Mouse (Mus musculus): ENCODE data around the gene Vmp1.

Gene Vmp1

GRCm38 (mm10) chr11:86603719-86604118 lies 79.9 kb downstream of the Vmp1 start:
- in situ Hi-C loops (cut with MboI, MseI): no loop called here

GRCm38 (mm10) chr11:86602116-86602515 lies 81.5 kb downstream of the Vmp1 start:
- in situ Hi-C loops (cut with MboI, MseI): no loop called here

- in situ Hi-C loops (cut with MboI, MseI): no loop called here
Observed at GRCm38 (mm10) chr11:86600209-86600557, 83.5 kb downstream of the Vmp1 start.

GRCm38 (mm10) chr11:86599378-86600208 lies 84.0 kb downstream of the Vmp1 start:
- in situ Hi-C loops (cut with MboI, MseI): loop anchor here (10.0 to 25.0 kb wide), 2 partner anchors 1138 to 1735 kb away; partner anchors contain the start of gene Supt4a

- in situ Hi-C loops (cut with MboI, MseI): loop anchor here (10.0 to 25.0 kb wide), 2 partner anchors 1139 to 1734 kb away; partner anchors contain the start of gene Supt4a
Observed at GRCm38 (mm10) chr11:86598572-86598971, 85.1 kb downstream of the Vmp1 start.

GRCm38 (mm10) chr11:86598154-86598553 lies 85.5 kb downstream of the Vmp1 start:
- in situ Hi-C loops (cut with MboI, MseI): loop anchor here (10.0 to 25.0 kb wide), 2 partner anchors 1139 to 1733 kb away; partner anchors contain the start of gene Supt4a

- in situ Hi-C loops (cut with MboI, MseI): loop anchor here (10.0 to 25.0 kb wide), 2 partner anchors 1140 to 1732 kb away; partner anchors contain the start of gene Supt4a
Observed at GRCm38 (mm10) chr11:86596976-86597375, 86.7 kb downstream of the Vmp1 start.

- in situ Hi-C loops (cut with MboI, MseI): loop anchor here (10.0 to 25.0 kb wide), 2 partner anchors 1141 to 1732 kb away; partner anchors contain the start of gene Supt4a
Observed at GRCm38 (mm10) chr11:86596187-86596960, 87.3 kb downstream of the Vmp1 start.

- in situ Hi-C loops (cut with MboI, MseI): loop anchor here (10.0 to 25.0 kb wide), 2 partner anchors 1142 to 1731 kb away; partner anchors contain the start of gene Supt4a
Observed at GRCm38 (mm10) chr11:86595366-86595765, 88.3 kb downstream of the Vmp1 start.

- in situ Hi-C loops (cut with MboI, MseI): loop anchor here (10.0 to 25.0 kb wide), 2 partner anchors 1143 to 1730 kb away; partner anchors contain the start of gene Supt4a
Observed at GRCm38 (mm10) chr11:86594188-86594876, 89.3 kb downstream of the Vmp1 start.

- in situ Hi-C loops (cut with MboI, MseI): loop anchor here (10.0 to 25.0 kb wide), 2 partner anchors 1144 to 1729 kb away; partner anchors contain the start of gene Supt4a
Observed at GRCm38 (mm10) chr11:86593443-86593842, 90.2 kb downstream of the Vmp1 start.

- in situ Hi-C loops (cut with MboI, MseI): loop anchor here (10.0 to 25.0 kb wide), 2 partner anchors 1144 to 1728 kb away; partner anchors contain the start of gene Supt4a
Observed at GRCm38 (mm10) chr11:86592993-86593392, 90.6 kb downstream of the Vmp1 start.

- in situ Hi-C loops (cut with MboI, MseI): loop anchor here (10.0 to 25.0 kb wide), 2 partner anchors 1145 to 1727 kb away; partner anchors contain the start of gene Supt4a
Observed at GRCm38 (mm10) chr11:86591931-86592616, 91.6 kb downstream of the Vmp1 start.

- in situ Hi-C loops (cut with MboI, MseI): loop anchor here (10.0 to 25.0 kb wide), 2 partner anchors 1146 to 1727 kb away; partner anchors contain the start of gene Supt4a
Observed at GRCm38 (mm10) chr11:86591301-86591845, 92.3 kb downstream of the Vmp1 start.

GRCm38 (mm10) chr11:86590579-86590978 lies 93.1 kb downstream of the Vmp1 start:
- in situ Hi-C loops (cut with MboI, MseI): loop anchor here (10.0 to 25.0 kb wide), 2 partner anchors 1147 to 1726 kb away; partner anchors contain the start of gene Supt4a

GRCm38 (mm10) chr11:86590066-86590465 lies 93.6 kb downstream of the Vmp1 start:
- in situ Hi-C loops (cut with MboI, MseI): loop anchor here (10.0 to 25.0 kb wide), 2 partner anchors 1147 to 1725 kb away; partner anchors contain the start of gene Supt4a

- in situ Hi-C loops (cut with MboI, MseI): loop anchor here (25.0 kb wide), 1 partner anchor 1149 kb away; the partner anchor contains the start of gene Supt4a
Observed at GRCm38 (mm10) chr11:86588583-86589298, 94.9 kb downstream of the Vmp1 start.

- in situ Hi-C loops (cut with MboI, MseI): loop anchor here (25.0 kb wide), 1 partner anchor 1149 kb away; the partner anchor contains the start of gene Supt4a
Observed at GRCm38 (mm10) chr11:86587830-86588229, 95.8 kb downstream of the Vmp1 start.

Data from T-helper 1 cell (primary cell).